Mouse (Mus musculus) layer of hippocampus, postnatal 14 days (tissue): Measurements from ENCODE around the gene Prrt2. TPM values are rescaled to one million over a fixed set of nuclear protein-coding genes. Genes with fewer than 3 reads are reported as not detected.

Source experiments
- DNase-seq, 2 experiments: peaks; one replicate each; pipeline ENCODE4 v3.0.0; 2021 to 2022; ENCODE audit warnings: low spot score in 2 of 2, mixed read lengths in 1 of 2
- total RNA-seq, 2 experiments: library from RNA; stranded (reverse); gene quantifications; 2 replicates each; pipeline ENCODE4 v1.2.3; 2021

Gene Prrt2
- total RNA-seq, 2 experiments from 2014 or later, result 184 to 201 TPM

DNA sequence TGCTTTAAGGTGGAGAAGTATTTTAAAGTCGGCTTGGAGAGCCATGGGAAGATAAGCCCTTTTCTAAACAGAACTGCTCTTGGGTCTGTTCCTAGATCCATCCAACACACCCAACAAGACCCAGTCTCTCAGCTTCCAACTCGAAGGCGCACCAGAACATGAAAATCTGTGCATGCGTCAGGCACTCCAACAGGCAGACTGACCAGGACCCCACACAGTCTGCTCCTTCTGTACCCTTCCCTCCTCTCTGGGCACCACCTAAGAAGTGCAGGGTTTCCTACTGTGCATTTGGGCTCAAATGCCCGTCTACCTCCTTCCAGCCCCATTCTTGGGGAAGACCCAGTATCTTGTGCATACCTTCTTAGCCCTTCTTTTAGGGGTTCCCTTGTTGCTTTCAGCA, 520 bp downstream of the Prrt2 start:
- no peak for DNase-seq

DNA sequence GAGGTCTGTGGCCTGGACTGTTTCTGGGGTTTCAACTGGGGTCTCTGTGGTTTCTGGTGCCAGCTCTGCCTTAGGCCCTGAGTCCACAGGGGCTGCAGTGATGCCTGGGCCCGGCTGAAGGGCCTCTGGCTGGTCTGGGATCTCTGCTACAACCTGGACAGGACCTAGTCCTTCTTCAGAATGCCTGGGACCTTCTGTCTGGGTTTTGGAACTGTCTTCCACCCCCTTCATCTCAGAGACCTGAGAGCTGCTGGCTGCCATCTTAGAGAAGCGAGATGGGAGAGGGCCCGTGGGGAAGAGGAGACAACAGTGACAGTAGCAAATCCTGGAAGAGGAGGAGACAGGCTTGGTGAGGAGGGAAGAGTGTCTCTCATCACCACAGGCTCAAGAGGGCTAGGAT, 980 bp downstream of the Prrt2 start:
- DNase-seq, result no peak

DNA sequence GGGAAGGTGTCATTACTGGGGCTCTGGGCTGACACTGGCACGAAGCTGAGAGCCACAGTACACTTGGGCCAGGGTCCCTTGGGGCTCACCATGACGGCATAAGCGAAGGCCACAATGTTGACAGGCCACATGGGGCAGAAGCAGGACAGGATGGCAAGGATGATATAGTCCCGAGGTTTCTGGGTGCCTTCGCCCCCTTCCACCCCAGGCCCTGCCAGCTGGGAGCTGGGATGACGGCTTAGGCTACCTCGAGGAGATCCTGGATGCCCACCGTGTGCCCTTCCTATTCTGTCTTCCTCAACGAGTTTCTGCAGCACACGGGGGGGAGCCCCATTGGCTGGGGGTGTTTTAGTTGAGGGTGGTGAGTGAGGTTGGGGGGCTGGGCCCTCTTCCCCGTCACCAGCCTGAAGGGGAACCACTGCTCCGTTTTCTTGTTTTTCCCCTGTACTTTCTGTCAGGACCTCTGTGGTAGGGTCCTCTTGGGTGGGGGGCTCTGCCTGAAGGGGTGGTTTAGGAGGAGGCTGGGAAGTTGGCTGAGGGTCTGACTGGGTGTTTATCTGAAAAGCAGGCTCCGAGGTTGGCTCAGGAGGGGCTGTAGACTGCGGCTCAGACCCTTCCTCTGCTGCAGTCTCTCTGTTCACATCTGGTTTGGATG, 1.6 kb downstream of the Prrt2 start:
- no peak for DNase-seq

DNA sequence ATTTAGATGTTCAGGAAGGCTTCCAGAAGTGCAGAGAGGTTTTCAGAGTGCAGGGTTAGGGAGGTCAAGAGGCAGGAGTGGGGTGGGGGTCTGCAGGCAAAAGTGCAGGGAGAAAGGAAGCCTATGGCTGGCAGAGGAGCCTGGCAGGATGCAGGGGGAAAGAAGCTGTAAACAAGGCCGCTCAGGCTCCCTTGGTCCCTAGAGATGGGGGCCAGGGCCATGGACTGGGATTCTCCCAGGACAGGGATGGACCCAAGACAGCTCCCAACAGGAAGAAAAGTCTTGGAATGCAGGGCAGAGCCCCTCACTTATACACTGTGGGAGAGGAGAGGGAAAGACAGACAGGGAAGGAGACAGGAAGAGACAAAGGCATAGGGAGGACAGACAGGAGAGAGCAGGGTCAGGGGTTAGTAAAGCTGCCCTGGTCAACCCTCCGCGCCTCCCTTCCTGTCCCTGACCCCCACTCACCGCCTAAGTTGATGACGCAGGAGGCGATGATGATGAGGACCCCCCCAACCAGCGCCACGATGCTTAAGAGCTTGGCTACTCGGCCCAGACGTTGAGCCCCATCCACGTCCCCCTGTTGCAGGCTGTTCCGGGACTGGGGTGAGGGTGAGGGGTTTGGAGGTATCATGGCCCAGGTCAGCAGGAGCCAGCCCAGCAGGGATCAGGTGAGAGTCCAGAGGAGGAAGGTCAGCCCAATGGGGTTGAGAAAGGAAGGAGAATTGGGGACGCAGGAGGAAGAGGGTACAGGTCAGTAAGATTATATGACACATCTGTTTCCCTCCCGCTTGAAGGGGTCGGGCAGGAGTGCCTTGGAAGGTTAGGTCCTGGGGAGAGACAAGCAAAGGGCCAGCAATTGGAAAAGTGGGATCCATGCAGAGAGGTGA, 2.4 kb downstream of the Prrt2 start:
- DNase-seq, result no peak

DNA sequence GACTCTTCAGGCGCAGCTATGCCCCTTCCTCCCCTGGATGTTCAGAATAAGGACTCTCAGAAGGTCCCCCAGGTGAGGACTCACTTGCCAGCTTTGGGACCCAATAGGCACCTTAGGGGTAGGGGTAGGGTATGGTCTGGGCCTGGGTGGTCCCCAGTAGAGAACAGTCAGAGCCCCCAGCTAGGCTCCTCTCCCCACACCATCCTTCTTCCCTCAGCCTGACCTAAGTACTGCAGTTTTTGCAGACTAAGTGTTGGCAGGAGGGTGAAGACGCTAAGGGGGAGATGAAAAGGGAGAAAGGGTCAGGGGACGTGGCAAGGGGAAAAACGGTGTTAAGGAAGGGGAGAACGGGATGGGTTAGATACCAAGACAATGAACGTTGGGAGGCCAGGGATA, 3.1 kb downstream of the Prrt2 start:
- DNase-seq, result no peak

DNA sequence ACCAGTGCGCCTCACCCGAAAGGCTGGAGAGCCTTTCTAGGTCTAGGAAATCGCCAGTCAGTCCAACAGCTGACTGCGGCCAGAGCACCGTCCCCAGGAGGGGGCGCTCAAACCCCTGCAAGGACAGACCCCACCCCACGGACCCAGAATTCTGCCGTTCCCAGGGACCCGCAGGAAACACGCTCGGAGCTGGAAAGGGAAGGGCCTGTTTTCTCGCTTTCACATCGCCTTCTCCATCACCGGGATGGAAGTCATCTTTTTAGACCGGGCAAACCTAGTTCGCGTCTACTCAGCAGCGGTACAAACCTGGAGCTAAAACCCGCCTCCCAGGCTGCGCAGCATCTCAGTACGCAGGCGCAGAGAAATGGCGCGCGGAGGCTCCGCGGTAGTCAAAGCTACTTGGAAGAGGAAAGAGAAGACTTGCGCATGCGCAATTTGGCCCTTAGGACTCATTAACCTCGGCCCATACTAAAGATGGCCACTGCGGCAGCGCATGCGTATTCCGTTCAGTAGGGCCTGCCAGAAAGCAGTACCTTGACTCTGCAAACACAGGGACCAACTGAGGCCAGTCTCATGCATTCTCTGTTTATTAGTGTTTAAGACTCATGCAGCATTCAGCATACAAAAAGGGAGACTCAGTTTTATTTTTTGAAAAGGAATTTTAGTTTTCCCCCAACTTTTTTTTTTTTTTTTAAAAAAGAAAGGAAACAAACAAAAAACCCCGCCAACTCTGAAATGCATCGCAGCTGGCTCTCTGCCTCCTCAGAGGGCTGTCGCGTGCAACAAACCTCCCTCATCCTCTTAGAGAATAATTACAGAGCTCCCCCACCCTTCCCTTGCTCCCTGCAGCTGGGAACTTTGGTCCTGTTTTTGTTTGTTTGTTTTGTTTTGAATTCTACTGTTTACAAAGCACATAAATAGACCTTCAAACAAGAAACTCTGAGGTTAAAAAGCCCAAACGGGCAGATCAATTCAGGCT, 3.8 kb downstream of the Prrt2 start, which contains the start of gene Pagr1a:
Pagr1a (minus strand) TSS at position 382 of the 979 bp plus-strand sequence.
- DNase-seq, result peak; percentile 97 to 98

DNA sequence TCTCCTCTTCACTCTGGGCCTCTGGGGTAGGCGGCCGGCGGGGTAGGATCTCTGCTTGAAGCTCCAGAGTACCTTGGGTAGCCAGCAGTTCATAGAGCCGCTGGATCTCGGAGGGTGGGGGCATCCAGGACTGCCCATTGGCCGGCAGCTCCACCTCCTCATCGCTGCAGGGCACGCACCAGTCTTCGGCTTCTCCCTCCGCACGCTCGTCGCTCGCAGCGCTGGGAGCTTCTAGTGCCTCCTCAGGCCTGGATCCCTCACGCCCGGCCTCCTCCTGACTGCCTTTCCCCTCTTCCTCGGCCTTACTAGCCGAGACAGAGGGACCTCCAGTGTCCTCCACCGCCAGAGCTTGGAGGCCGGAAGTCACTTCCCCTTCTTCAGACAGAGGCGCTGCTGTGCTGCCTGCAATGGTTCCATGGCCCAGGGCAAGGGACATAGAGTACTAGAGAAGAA, 4.5 kb downstream of the Prrt2 start:
- DNase-seq, result no peak

DNA sequence TGATC, 4.7 kb downstream of the Prrt2 start, which contains the start of gene Pagr1b:
Pagr1b (minus strand) TSS at position 4 of the 5 bp plus-strand sequence.
- no peak for DNase-seq

DNA sequence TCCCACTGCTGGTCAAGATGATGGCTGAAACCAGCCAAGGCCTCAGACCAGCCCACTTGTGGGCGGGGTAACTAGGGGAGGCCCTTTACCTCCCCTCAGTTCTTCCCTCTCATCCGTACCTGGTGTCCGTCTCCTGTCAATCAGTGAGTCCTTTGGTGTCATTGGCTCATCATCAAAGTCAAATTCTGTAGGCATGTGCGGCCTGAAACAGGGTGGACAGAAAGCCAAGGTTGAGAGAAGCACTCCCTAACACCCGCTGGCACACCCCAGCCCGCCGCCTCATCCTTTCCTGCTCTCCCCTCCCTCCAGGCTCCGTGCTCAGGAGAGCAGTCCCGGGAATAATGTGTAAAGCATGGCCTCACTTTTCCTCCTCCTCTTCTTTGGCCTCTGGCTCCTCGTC, 4.9 kb downstream of the Prrt2 start:
- DNase-seq, result no peak

DNA sequence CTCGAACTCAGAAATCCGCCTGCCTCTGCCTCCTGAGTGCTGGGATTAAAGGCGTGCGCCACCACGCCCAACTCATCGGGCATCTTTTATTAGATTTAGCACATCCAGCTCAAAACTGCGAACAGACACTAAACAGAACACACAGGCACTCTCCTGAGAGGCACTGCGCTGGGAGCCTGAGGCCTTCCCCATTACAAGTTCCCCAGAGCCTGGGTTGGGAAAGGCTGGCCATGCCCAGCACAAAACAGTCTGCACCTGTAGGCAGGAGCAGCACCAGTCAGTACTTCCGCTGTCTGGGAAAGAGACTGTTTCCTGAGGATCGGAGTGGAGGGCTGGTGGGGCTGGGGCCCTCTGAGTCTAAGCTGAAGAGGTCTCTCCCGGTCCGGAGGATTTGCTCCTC, 6.0 kb downstream of the Prrt2 start:
- DNase-seq, result no peak

DNA sequence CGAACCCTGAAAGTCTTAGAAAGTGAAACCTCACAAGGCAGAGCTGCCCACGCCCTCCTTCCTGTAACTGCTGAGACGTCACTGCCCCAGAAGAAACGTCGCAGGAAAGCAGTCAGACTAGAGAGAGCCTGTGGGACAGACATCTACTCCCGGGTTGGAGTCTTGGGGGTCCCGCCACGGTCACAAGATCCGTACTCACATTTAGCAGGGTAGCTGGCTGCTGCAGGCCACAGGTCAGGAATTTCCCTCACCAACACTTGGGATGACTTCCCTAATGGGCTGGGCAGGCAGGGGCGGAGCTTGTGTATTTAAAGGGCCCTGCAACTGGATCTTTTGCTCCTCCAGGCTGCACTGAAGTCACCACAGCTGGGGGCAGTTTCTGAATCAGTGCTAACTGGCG, 6.7 kb downstream of the Prrt2 start, which contains the start of gene Mvp:
Mvp (minus strand) TSS at position 302 of the 400 bp plus-strand sequence.
- DNase-seq, result no peak

DNA sequence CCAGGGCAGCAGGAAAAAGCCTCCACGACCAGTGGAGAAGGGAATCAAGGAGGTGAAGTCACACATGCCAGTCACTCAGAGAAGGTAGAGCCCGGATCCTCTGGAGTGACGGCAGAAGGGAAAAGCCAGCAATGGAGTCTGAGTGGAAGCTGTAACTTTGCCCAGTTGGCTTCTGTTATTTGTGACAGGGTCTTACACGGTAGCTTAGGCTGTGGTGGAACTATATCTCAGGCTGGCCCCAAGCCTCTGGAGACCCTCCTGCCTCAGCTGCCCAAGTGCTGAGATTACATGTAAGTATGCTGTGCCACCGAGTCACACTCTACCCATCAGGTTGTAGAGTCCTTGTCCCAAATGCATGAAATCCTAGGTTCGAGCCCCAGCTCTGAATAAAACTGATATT, 7.6 kb downstream of the Prrt2 start:
- no peak for DNase-seq

DNA sequence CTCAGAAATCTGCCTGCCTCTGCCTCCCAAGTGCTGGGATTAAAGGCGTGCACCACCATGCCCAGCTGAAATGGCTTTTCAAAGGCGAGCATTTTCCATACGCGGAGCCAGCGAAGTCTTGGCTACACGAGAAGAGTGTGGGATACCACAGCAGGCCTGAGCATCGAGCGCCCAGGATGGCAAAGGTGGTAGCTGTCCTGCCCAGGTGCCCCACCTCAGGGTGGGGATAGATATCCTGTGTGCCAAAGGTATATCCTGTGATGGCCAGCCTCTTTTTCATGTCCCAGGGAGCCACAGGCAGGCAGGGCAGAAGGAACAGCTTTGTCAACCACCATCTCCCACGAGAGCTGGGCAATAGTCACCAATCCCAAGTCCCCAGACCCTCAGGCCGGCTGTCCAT, 8.2 kb downstream of the Prrt2 start:
- DNase-seq, result no peak

DNA sequence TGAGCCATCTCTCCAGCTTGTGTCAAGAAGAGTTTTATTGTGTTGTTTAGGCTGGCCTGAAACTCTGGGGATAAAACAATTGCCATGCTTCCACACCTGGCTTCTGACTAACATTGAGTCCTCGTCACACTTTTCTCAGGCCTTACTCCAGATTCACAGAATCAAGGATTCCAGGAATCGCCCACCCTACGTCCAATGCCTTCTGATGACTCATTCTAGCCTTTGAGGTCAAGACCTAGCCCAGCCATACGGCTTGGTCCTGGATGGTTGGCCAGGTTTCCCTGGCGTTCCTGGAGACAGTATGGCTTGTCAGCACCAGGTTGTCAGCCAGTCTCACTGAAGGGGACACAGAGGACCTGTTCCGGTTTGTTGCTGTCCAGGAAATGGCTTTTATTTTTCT, 8.6 kb downstream of the Prrt2 start:
- DNase-seq, result no peak

DNA sequence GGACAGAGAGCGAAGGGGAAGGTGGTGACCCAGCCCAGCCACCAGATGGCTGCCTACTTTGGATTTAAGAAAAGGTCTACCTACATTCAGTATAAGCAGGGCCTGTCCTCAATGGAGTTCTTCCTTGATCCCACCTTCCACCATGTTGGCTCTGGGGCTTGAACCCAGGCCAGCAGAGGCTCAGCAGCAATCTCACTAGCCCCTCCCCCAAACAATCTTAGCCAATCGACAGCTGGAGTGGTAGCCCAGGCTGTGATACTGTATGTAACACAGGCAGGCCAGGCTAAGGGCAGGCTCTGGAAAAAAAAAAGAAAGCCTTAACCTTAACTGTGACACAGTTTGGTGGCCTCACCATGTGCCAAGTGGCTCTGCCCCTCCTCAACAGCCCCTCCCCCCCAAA, 9.3 kb downstream of the Prrt2 start:
- DNase-seq, result no peak

DNA sequence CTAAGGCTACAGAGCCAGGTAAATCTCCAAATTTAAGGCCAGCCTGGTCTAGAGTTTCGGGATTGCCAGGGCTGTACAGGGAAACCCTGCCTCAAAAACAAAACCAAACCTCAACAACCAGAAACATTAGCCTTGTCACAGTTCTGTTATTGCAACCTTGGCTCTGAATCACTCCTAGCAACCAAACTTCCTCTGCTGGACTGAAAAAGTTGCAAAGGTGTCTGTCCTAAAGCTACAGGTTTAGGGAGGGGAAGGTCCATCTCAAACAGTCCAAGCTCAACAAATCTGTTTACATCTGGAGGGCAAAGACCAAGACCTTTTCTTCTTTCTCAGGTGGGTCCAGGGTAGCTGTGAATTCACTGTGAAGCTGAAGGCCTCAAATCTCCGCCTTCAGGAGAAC, 10.0 kb downstream of the Prrt2 start:
- DNase-seq, result no peak

DNA sequence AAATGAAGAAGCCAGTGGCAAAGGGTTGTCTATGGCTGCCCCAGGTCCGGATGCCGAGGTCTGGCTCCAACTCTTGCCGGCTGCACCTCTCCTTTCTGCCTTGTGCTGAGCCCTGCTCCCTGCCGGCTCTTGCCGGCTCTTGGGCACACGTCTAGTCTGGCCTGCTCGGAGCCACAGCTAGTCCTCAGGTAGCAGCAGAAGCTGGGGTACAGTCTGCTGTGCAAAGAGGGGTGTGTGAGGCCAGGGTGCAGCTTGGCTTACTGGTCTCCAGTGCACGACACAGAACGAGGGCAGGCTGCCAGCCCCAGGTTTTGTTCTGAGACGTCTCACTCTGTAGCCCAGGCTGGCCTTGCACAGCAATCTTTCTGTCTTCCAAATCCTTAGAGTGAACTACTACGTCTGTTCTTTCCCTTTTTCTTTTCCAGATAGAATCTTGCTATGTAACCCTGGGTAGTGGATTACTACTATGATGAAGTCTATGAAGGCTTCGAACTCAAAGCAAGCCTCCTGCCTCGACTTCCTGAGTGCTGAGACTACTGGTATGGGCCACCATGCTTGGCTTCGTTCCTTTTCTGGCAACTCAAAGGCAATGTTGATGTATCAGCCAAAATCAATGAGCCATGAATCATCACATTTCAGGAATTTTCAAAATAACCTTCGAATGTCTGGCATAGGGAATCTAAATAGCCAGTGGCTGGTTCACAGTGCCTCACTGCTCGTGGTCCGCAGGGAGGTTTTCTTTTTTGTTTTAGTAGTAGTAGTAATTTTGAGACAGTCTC, 11.5 kb downstream of the Prrt2 start:
- DNase-seq, result no peak

DNA sequence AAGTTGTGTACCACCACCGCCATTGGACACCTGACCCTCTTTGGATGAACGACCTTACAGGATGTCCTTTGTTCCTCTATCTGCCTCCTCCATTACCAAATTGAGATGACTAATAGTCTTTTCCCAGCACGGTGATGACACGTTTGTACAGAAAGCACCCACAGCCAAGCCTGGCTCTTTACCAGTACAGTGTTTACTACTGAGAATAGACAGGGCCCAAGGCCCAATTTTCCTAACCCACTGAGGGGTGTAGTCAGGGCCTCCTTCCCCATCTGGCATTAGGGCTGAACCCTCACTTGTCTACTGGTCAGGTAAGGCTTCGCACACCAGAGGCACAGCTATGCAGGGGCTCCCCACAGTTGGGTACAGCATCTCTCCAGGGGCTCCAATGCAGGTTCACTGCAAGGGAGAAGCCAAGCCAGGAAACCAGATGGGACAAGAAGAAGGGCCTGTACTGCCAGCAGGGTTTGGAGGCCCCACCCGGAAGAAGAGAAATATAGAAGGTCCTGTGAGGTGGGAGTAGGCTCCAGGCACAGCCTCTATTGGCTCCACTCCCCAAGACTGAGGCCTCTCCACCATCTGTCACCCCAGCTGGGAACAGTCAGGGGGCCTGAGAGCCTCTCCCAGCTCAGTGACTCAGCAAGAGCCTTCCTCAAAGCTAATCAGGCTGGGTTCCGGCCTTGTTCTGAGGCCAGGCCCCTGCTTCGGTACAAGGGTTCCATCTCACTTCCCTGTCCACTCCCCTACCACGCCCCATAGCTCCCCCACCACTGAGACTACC, 12.6 kb downstream of the Prrt2 start:
- DNase-seq, result peak; percentile 75 to 80

DNA sequence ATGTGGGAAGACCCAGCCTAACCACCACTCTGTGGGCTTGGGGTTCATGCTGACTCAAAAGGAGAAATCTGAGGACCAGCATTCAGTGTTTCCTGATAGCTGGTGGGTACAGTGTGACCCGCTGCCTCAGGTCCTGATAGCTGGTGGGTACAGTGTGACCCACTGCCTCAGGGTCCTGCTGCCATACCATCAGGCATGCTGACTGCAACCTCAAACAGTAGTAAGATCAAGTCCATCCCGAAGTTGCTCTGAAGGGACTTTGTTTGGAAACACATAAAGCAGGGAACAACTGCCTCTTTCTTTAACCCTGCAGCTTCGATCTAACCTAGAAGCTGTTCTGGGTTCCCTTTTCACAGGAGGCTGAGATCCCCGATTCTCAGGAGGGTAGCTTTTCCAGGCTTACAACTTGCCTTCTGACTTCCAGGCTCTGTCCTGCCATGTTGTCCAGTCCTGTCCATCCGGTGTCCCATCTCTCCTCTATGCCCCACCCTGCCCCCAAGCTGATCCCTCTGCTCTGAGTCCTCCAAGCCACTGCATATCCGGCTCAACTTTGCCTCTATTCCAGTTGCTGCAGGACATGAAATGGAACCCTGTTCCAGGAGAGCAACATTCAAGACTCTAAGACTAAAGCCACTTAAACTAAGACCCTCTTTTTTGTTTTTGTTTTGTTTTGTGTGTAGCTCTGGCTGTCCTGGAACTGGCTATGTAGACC, 13.5 kb downstream of the Prrt2 start:
- no peak for DNase-seq
